Mouse (Mus musculus): ENCODE measurements around the gene Suclg2.
A peak's percentile ranks its signal among the peaks of the same experiment; 100 is the strongest.

The Suclg2 gene

GRCm38 (mm10) chr6:95718031-95718968, at the start of gene Suclg2:
Gene Suclg2 (minus strand): TSS chr6:95718800.
- peak; percentile 93 for DNase-seq (ENCODE audit: inconsistent ontology term)

DNA sequence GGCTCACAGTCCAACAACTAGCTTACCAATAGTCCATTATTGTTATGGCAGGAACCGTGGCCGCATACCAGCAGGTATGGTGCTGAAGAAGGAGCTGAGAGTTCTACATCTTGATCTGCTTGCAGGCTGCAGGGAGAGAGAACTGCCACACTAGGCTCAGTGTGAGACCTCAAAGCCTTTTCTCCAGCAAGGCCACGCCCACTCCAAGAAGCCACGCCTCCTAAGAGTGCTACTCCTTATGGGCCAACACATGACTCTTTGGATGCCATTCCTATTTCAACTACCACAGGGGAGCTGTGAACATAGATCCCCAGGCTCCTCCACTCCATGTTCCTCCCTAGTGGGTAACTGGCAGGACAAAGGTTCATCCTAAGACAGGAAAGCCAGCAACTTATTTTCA, 48.0 kb upstream of the Suclg2 start:
- DNase-seq (ENCODE audit: inconsistent ontology term): no peak

- no peak for DNase-seq (ENCODE audit: inconsistent ontology term)
Measured at GRCm38 (mm10) chr6:95759558-95760172, 41.1 kb upstream of the Suclg2 start.

DNA sequence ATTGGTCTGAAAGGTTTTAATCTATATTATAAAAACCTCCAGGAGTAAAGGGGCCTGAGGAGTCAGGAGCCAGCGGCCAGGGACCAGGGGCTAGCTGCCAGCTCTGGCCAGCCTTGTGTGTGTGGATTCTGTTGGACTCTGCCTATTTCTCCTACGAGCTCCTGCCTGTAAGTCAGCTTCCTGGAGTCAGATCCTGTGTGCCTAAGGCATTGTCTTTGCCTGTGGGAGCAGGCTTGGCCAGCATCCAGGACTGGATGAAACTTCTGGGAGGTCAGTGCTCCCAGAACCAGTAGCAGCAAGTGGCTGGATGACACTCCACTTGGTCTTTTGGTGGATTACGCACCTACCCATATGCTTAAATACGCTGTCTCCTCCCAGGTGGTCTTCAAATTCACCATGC, 23.8 kb upstream of the Suclg2 start:
- DNase-seq (ENCODE audit: inconsistent ontology term): no peak

- peak; percentile 41 for DNase-seq (ENCODE audit: inconsistent ontology term)
Measured at GRCm38 (mm10) chr6:95731570-95732367, 13.2 kb upstream of the Suclg2 start.

- DNase-seq (ENCODE audit: inconsistent ontology term): no peak
Measured at GRCm38 (mm10) chr6:95729399-95729798, 10.8 kb upstream of the Suclg2 start.

DNA sequence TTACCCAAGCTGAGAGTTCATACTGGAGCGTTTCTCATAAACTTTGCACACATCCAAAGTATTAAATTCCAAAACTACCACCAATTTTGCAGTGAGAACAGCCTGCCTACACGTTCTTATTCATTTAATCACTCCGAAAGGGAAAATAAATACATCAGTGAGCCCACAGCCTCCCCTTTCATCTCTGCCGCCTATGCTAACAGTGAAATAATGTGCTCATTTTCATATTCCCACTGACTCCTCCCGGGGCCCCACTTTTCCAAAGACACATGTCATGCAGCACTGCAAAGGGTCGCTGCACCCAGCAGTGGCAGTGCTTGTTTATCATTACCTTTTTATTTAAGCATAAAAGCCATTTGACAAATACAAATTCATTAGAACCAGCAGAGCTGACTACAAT, 6.7 kb upstream of the Suclg2 start:
- no peak for DNase-seq (ENCODE audit: inconsistent ontology term)

DNA sequence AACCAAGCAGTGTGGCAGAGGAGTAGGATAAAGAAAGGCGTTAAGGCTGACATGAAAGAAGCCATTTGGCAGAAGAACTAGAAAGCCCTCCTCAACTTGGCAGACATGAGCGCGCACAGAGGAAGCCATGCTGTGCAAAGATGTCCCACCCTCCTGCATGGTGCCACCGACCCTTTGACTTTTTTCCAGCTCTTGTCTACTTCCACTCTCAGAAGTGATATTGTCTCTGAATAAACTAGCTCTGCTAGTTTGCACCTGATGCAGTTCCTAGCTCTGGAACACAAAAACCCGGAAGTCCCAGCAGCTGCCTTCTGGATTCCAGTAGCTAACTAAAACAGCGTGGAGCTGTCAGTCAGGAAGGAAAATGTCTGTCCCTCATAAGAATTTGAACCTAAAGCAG, 4.8 kb upstream of the Suclg2 start:
- DNase-seq (ENCODE audit: inconsistent ontology term): no peak

- DNase-seq (ENCODE audit: inconsistent ontology term): no peak
Measured at GRCm38 (mm10) chr6:95719791-95720190, 1.2 kb upstream of the Suclg2 start.

DNA sequence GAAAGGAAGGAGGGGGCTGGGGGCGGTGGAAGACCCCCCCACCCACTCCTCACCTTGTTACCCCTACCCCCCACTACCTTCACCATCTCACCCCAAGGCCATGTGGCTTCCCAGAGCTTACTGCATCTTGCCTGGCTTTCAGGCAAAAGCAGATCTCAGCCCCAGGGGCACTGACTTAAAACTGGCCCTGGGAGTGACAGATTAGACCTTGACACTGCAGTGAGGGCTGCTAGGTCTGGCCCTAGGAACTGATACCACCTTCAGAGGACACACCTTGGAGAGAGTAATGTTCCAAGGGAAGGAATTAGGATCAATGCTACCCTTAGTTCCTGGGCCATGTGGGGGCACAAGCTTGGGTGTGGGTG, 351 bp upstream of the Suclg2 start:
- DNase-seq (ENCODE audit: inconsistent ontology term): no peak

GRCm38 (mm10) chr6:95717071-95717470, 1.5 kb downstream of the Suclg2 start:
- no peak for DNase-seq (ENCODE audit: inconsistent ontology term)

DNA sequence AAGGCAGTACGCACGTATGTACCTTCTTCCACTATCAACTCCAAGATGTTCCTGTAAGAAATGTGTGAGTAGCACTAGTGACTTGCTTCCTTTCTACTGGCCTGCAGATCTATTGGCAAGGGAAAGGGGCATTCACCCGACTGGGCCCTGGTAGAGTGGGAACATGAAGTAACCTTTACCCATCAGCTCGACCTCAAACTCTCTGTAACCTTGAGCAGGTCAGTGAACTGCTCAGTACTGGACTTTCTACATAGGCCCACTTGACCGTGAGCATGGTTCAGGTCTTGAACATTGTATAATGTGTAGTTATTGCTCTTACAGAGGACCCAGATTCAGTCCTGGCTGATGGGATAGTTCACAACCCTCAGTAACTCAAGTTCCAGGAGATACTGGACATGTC, 2.1 kb downstream of the Suclg2 start:
- no peak for DNase-seq (ENCODE audit: inconsistent ontology term)

- DNase-seq (ENCODE audit: inconsistent ontology term): peak; percentile 51
Measured at GRCm38 (mm10) chr6:95713245-95713644, 5.4 kb downstream of the Suclg2 start.

- no peak for DNase-seq (ENCODE audit: inconsistent ontology term)
Measured at GRCm38 (mm10) chr6:95712081-95712480, 6.5 kb downstream of the Suclg2 start.

DNA sequence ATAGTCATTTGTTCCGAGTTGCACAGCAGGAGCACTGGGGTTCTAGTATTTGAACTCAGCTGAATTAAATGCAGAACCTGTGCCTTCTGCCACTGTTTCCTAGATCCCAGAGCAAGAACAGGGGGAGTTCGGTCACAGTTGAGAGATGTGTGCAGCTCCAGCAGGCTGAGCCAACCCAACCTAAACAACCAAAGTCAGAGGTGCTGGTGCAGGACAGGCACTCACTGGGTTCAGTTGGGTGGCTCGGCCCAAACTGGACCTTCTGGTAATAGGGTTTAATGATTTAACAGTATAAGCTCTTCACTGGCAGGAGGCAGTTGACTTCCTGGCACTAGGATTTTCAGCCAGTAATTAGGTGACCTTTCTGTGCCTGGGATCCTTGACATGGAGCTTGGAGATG, 6.9 kb downstream of the Suclg2 start:
- no peak for DNase-seq (ENCODE audit: inconsistent ontology term)

DNA sequence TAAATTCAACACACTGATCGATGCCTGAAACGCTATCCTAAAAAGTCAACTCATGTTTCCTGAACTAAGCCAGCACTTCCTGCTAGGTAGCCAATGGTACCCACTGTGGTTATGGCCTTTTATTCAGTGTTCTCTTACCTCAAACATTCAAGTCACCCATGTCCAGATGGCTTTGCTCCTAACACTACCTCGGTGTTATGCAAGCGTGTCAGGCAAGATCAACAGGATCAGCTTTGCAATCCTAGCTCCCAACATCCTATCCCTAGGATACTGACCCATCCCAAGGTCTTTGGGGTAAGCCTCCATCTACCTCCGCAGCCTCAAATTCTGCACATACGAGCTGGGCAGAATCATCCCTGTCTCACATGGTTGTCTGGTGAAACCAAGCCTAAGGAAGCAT, 7.7 kb downstream of the Suclg2 start:
- no peak for DNase-seq (ENCODE audit: inconsistent ontology term)

GRCm38 (mm10) chr6:95709531-95709930, 9.1 kb downstream of the Suclg2 start:
- no peak for DNase-seq (ENCODE audit: inconsistent ontology term)

DNA sequence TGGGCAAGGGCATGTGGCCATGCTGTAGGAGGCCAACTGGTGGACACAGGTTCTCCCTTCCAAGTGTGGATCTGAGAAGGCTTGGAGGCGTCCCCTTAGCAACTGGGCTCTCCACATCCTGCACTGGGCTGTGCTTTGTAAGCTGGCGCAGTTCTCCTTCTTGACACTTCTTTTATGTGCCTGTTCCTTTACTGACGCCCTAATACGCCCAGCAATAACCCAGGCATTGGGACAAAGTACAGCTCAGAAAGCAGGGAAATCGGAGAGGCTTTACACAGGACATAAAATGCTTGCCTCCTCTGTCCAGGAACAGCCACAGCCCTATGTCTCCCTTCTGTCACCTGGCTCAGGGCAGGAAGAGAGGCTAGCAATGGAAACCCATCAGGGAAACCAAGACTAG, 9.5 kb downstream of the Suclg2 start:
- DNase-seq (ENCODE audit: inconsistent ontology term): no peak

DNA sequence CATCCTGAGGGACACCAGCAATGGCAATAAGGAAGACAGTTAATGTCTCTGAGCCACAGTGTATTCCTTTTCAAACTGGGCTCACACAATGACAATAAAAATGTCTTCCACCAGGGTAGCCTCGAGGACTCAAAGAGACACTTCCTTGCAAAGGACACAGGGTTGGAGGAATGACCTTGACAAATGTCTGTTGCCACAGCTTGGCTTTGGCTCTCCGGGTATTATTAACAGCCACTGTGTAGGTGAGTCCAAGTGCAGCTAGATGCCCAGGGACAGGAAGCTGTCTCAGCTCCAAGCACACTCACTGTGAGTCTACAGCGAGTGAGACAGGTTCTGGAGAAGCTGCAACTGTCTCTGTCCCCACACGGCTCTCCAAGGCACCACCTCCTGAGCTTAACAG, 14.0 kb downstream of the Suclg2 start:
- DNase-seq (ENCODE audit: inconsistent ontology term): no peak

DNA sequence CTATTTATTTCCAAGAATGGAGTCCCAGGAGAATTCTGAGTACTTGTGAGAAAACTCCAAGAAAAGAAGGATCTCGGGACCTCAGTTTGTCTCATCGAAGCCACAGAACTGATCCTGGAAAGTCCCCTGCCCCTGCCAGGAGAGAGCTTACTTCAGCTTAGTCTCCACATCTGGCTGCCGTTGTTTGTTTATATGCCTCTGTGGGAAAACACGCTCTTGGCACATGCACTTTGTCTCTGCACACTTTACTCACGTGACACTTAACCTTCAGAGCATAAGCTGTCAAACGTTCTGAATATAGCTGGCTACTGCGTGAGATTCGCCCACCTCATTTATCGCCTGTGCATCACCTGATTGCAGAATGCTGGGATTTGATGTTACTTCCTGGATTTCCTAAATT, 16.4 kb downstream of the Suclg2 start:
- no peak for DNase-seq (ENCODE audit: inconsistent ontology term)

DNA sequence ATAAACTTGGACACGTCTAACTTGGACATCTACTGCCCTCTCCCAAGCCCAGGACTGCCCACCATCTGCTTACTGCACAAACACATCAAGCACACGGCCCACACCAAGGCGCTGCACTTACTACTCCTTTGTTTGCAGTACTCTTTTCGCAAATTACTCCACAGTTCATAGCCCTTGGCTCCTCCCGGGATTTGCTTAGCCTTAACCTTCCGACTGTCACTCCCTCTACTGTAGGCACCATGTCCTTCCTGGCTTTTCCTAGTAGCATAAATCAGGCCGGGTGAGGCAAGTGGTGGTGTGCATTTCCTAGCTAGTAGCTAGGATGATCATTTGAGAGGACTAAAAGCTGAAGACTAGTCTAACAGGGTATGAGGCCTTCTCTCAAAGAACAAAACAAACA, 16.8 kb downstream of the Suclg2 start:
- DNase-seq (ENCODE audit: inconsistent ontology term): no peak

GRCm38 (mm10) chr6:95700981-95701610, 17.5 kb downstream of the Suclg2 start:
- DNase-seq (ENCODE audit: inconsistent ontology term): no peak
